Mouse (Mus musculus) central nervous system, embryonic 11.5 days (tissue): ENCODE measurements around the gene Rce1. TPM values are rescaled to one million over a fixed set of nuclear protein-coding genes. Genes with fewer than 3 reads are reported as not detected.

Experiments used
- polyA plus RNA-seq: library from polyadenylated mRNA; depleted of rRNA; stranded (reverse); fragments of >200 nt; gene quantifications from 2 replicates; pipeline ENCODE4 v1.2.3, GENCODE M21; 2012; rRNA removed

Gene Rce1
- polyA plus RNA-seq: 53.9 and 64.4 TPM in 2 replicates

DNA sequence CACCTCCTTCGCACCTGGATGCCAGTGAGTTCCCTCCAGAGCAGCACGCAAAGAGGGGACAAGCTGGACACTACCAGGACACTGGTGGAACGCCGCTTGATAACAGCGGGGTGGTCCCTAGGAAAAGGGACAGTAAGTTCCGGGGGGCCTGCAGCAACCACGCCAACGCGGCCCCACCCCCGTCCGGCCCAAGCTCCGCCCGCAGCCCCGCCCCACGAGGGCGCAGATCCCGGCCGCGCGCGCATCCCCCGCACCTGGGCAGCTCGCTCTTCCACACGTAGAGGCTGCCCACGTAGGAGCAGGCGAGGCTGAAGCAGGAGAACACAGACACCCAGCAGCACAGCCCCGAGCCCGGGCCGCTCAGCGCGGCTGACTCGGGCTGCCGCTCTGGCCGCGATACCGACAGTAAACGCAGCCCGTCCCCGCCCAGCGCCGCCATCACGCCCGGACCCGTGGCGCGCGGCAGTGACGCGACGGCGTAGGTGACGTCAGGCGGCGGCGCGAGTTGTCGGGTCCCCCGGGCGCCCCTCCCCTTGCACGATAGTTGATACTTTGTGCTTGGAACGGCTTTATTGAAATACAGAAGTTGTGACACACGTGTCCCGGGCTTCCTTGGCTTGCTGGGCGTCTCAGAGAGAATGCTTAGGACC, at the start of gene Rce1:
Gene Rce1, minus strand, starts transcription at position 463 of the 650 bp plus-strand sequence.

DNA sequence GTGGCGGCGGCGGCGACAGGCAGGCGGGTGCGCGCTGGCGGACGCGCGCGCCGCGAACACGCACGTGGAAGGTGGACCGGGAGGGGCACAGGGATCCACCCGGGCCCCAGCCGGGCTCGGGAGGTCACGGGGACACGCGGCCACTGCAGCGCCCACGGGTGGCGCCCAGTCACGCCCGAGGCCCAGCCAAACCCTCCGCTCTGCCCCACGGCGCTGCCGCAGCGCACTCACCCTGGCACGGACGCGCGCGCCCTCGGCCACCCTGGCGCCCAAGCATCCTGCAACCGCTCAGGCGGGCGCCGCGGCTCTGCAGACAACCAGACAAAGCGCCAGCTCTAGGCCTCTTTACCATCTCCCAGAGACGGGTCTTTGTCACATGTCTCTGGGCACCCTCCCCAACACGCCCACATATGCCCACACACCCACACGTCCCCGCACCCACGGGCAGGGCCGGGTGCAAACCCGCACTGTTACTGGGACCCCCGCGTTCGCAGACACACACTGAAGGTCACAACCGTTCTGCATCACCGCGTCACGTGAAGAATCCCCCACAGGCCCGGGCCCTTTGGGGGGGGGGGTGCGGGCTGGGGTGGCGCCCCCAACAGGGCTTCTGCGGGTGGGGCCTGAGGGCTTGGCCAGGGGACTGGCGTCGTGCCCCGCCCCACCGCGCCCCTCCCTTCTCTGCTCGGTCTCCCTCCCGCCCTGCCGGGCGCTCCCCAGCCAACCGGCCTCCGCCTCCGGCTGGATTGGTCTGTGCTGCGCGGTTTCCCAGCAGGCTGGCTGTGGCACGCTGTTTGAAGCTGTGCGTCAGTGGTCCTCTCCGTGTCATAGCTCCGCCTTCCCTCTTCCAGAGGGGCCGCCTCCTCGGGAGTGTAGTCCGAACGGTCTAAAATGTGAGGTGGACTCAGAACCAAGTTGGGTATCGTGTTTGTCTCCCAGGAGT, 10.0 kb downstream of the Rce1 start, which contains the start of gene Lrfn4:
Gene Lrfn4, minus strand, starts transcription at position 517 of the 943 bp plus-strand sequence.

Other genes starting within 250 kb of the Rce1 start
- 56.7 and 88.6 TPM in 2 replicates for gene Kdm2a, start 227.4 kb downstream of the Rce1 start, polyA plus RNA-seq
- 10.2 and 16.9 TPM in 2 replicates for gene Rhod, start 186.2 kb downstream of the Rce1 start, polyA plus RNA-seq
- 0.84 and 0.85 TPM in 2 replicates for gene Syt12, start 148.2 kb downstream of the Rce1 start, polyA plus RNA-seq
- not detected in 2 replicates for gene 2010003K11Rik, start 127.1 kb downstream of the Rce1 start, polyA plus RNA-seq
- 7.6 and 12.2 TPM in 2 replicates for gene Pcx, start 115.2 kb downstream of the Rce1 start, polyA plus RNA-seq
- 49.3 and 50.7 TPM in 2 replicates for gene Lrfn4, start 10.0 kb downstream of the Rce1 start, polyA plus RNA-seq
- 0.68 and 1.4 TPM in 2 replicates for gene Gm960, start 73.0 kb upstream of the Rce1 start, polyA plus RNA-seq
- 15.7 and 24.4 TPM in 2 replicates for gene Sptbn2, start 85.5 kb upstream of the Rce1 start, polyA plus RNA-seq
- 41.5 and 71.8 TPM in 2 replicates for gene Rbm4b, start 130.9 kb upstream of the Rce1 start, polyA plus RNA-seq
- gene Rbm4, start 168.3 kb upstream of the Rce1 start, polyA plus RNA-seq: 99.0 and 147 TPM in 2 replicates
- 32.2 and 53.0 TPM in 2 replicates for gene Gm21992, start 186.0 kb upstream of the Rce1 start, polyA plus RNA-seq
- 59.1 and 70.7 TPM in 2 replicates for gene Rbm14, start 186.0 kb upstream of the Rce1 start, polyA plus RNA-seq
- gene Ccs, start 213.7 kb upstream of the Rce1 start, polyA plus RNA-seq: 49.6 and 64.8 TPM in 2 replicates
- 0.10 and 0.13 TPM in 2 replicates for gene Ccdc87, start 213.7 kb upstream of the Rce1 start, polyA plus RNA-seq
- 27.4 and 31.9 TPM in 2 replicates for gene Ctsf, start 229.5 kb upstream of the Rce1 start, polyA plus RNA-seq